ENCODE assay signal across 10 mouse cellular contexts in the genomic region with DNA sequence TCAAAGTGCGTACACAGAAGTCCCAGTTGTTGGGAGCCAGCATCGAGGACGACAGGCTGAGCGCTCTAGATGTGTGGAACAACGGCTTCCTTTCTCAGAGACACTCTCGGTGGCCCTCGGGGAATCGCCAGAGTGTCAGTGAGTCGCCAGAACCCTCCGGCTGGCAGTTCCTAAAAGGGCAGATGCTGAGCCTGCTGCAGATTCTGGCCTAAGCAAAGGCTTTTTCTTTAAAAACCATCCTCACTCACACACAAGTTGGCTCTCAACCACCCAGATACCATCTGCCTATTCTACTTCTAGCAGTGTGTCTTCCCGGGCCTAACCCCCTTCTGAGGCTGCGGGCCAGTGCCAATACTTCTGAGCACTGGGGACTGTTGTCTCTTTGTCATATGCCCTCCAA. TPM values are rescaled to one million over a fixed set of nuclear protein-coding genes. Genes with fewer than 3 reads are reported as not detected.
DNase-seq lines count a peak whose midpoint lies in the region; ATAC-seq lines count a peak whose summit lies in the region.
"Had no signal": no experiment of that assay in that cellular context is flagged by ENCODE, and none has a peak within 500 bp of the region (broad histone marks: within the 10 kb centered on the region; RNA-seq: fewer than 3 reads in every experiment).

No protein-coding gene starts in this region.

- no peak overlapping the region for H3K9ac ChIP-seq in forebrain, embryonic 11.5 days (ENCODE audit: low read length)
- H3K9ac ChIP-seq in forebrain, embryonic 13.5 days: no peak overlapping the region
- H3K9ac ChIP-seq: embryonic facial prominence, embryonic 15.5 days; liver, embryonic 13.5 days had no signal

- no peaks in the 10 kb centered on the region for H3K27me3 ChIP-seq in forebrain, embryonic 10.5 days (ENCODE audit: poor library complexity, severe bottlenecking)
- H3K27me3 ChIP-seq in forebrain, embryonic 11.5 days (ENCODE audit: control insufficient read depth, insufficient read depth, low read length): no peaks in the 10 kb centered on the region
- H3K27me3 ChIP-seq in forebrain, embryonic 13.5 days: no peaks in the 10 kb centered on the region
- H3K27me3 ChIP-seq: embryonic facial prominence, embryonic 15.5 days; liver, embryonic 13.5 days had no signal

- DNase-seq in forebrain, embryonic 10.5 days (ENCODE audit: extremely low spot score, low spot score): no peak
- no peak for DNase-seq in forebrain, embryonic 11.5 days (ENCODE audit: low spot score)
- peak; percentile 63 to 67 for DNase-seq in layer of hippocampus, postnatal 10 days (ENCODE audit: low spot score in 2 of 2)
- DNase-seq in right cerebral cortex, adult 18-20 months: peak; percentile 71
- no peak for DNase-seq in c-Kit-positive CD71-positive TER-119-positive erythroid progenitor cells, embryonic 14.5 days (ENCODE audit: low spot score)
- DNase-seq in spleen, postnatal 10 days (ENCODE audit: low spot score in 2 of 2): no peak
- DNase-seq in spleen, postnatal 14 days (ENCODE audit: low spot score in 2 of 2): no peak
- DNase-seq: liver, embryonic 13.5 days had no signal

- H3K9me3 ChIP-seq in forebrain, embryonic 10.5 days: no peaks in the 10 kb centered on the region
- no peaks in the 10 kb centered on the region for H3K9me3 ChIP-seq in forebrain, embryonic 11.5 days (ENCODE audit: control insufficient read depth, low read length)
- no peaks in the 10 kb centered on the region for H3K9me3 ChIP-seq in forebrain, embryonic 13.5 days (replicated peaks)
- H3K9me3 ChIP-seq: embryonic facial prominence, embryonic 15.5 days; liver, embryonic 13.5 days had no signal

- H3K36me3 ChIP-seq in forebrain, embryonic 10.5 days (replicated peaks): peaks cover 30% of the 10 kb centered on the region
- no peaks in the 10 kb centered on the region for H3K36me3 ChIP-seq in forebrain, embryonic 11.5 days (ENCODE audit: control insufficient read depth, insufficient read depth, low read length)
- peaks cover 16% of the 10 kb centered on the region for H3K36me3 ChIP-seq in forebrain, embryonic 13.5 days (ENCODE audit: poor library complexity, severe bottlenecking)

- H3K4me1 ChIP-seq in forebrain, embryonic 10.5 days: peaks cover 81% of the 10 kb centered on the region
- peaks cover 22% of the 10 kb centered on the region for H3K4me1 ChIP-seq in forebrain, embryonic 11.5 days (replicated peaks; ENCODE audit: control insufficient read depth, insufficient read depth, low read length)
- H3K4me1 ChIP-seq in forebrain, embryonic 13.5 days: peaks cover 58% of the 10 kb centered on the region

- H3K4me2 ChIP-seq in forebrain, embryonic 11.5 days (ENCODE audit: low read depth, low read length, severe bottlenecking): no peak overlapping the region
- H3K4me2 ChIP-seq in forebrain, embryonic 13.5 days: no peak overlapping the region
- H3K4me2 ChIP-seq: embryonic facial prominence, embryonic 15.5 days; liver, embryonic 13.5 days had no signal

- no peak overlapping the region for H3K4me3 ChIP-seq in forebrain, embryonic 10.5 days
- H3K4me3 ChIP-seq in forebrain, embryonic 11.5 days (ENCODE audit: low read depth, low read length): no peak overlapping the region
- H3K4me3 ChIP-seq in forebrain, embryonic 13.5 days: no peak overlapping the region
- H3K4me3 ChIP-seq: embryonic facial prominence, embryonic 15.5 days; liver, embryonic 13.5 days had no signal

- WGBS in forebrain, embryonic 10.5 days: 71% methylated on average over 12 of the region's 12 CpGs
- WGBS in forebrain, embryonic 11.5 days: 72% methylated on average over 12 of the region's 12 CpGs
- WGBS in forebrain, embryonic 13.5 days: 59% methylated on average over 12 of the region's 12 CpGs

- peak overlapping the region; percentile 32 for H3K27ac ChIP-seq in forebrain, embryonic 10.5 days
- H3K27ac ChIP-seq in forebrain, embryonic 11.5 days (ENCODE audit: low read depth, low read length): no peak overlapping the region
- H3K27ac ChIP-seq in forebrain, embryonic 13.5 days: peak overlapping the region; percentile 65
- H3K27ac ChIP-seq: embryonic facial prominence, embryonic 15.5 days; liver, embryonic 13.5 days had no signal

- no peak for ATAC-seq in forebrain, embryonic 11.5 days (replicated peaks; ENCODE audit: low FRiP score)
- peak; percentile 32; the same call in 1 of the 2 replicates for ATAC-seq in forebrain, embryonic 13.5 days

RNA-seq across cellular contexts. Expression of a gene that starts 45.2 kb away (rescaled TPM):
- 135 TPM in 2 replicates for polyA plus RNA-seq in forebrain, embryonic 10.5 days (2016; fragmentation: Nextera tagmentation; extraction: Ambion mirVana)
- 125 and 140 TPM in 2 replicates for polyA plus RNA-seq in forebrain, embryonic 11.5 days (2014; fragmentation: Nextera tagmentation; extraction: Ambion mirVana)
- polyA plus RNA-seq in forebrain, embryonic 13.5 days (2015; fragmentation: Nextera tagmentation; extraction: Ambion mirVana): 72.7 and 73.6 TPM in 2 replicates
- total RNA-seq in layer of hippocampus, postnatal 10 days (2021): 10 to 100 TPM; 69.5 to 69.9 TPM

Comparison
In these comparisons a context has a peak if more than half of its experiments do, and no peak if none do; other contexts are left out.
1. DNase-seq: peak in layer of hippocampus, postnatal 10 days (2 of 2) and right cerebral cortex, adult 18-20 months (single experiment); none in forebrain, embryonic 10.5 days (single experiment), forebrain, embryonic 11.5 days (single experiment), c-Kit-positive CD71-positive TER-119-positive erythroid progenitor cells, embryonic 14.5 days (single experiment), spleen, postnatal 10 days (0 of 2) and spleen, postnatal 14 days (0 of 2).